Mouse (Mus musculus) lung, postnatal 0 days (tissue): Measurements from ENCODE around the gene Pelp1.

Experiments used
- CTCF ChIP-seq: IDR thresholded peaks from 2 replicates; pipeline ENCODE4 v1.5.1; 2016; ENCODE audit warnings: antibody characterized with exemption, mild to moderate bottlenecking
- EP300 ChIP-seq: IDR thresholded peaks from 2 replicates; pipeline ENCODE4 v1.6.1; 2016; ENCODE audit warnings: antibody characterized with exemption, mild to moderate bottlenecking, control low read depth

GRCm38 (mm10) chr11:70376054-70376453 is 33.8 kb downstream of the Pelp1 start:
- TF ChIP-seq CTCF = no peak
- TF ChIP-seq EP300 = no peak
